Comparison of ENCODE assay signal across 8 mouse cellular contexts in the genomic region with DNA sequence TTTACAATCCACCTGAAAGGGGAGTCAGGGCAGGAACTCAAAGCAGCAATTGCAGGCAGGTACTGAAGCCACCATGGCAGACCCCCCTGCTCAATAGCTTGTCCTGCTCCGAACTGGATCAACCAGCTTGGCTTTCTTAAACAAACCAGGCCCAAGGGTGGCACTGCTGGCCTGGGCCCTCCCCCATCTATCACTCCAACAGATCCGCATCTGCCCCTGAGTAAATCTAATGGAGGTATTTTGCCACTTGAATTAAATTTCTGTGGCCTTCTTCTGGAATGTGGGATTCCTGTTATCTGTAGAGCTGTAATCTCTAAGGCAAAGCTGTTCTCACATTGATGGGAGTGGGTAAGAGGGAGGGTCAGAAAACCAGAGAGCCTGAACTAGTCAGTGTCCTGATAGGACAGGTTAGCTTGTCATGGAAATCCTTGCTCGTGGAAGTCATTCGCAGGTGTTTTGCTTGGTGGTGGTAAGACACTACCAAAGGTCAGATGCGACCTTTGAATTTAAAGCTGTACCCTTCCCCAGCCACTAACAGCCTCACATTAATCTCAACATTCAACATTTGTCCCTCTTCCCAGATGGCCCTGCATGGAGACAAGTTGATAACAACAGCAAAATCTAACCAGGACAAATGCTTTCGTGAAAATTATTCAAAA. TPM values are rescaled to one million over a fixed set of nuclear protein-coding genes. Genes with fewer than 3 reads are reported as not detected.
A peak's percentile ranks its signal among the peaks of the same experiment; 100 is the strongest.
DNase-seq lines count a peak whose midpoint lies in the region; ATAC-seq lines count a peak whose summit lies in the region.

No protein-coding gene starts in this region.

- H3K9ac ChIP-seq in lung, embryonic 15.5 days, result peak overlapping the region; percentile 79
- H3K9ac ChIP-seq in hindbrain, embryonic 13.5 days, result peak overlapping the region; percentile 77

- peak overlapping the region; percentile 66 for H3K4me2 ChIP-seq in lung, embryonic 15.5 days
- peak overlapping the region; percentile 94 for H3K4me2 ChIP-seq in hindbrain, embryonic 13.5 days

- no peak for ATAC-seq in lung, embryonic 15.5 days (ENCODE audit: borderline replicate concordance, extremely low read depth, low FRiP score, low TSS enrichment)
- ATAC-seq in hindbrain, embryonic 13.5 days (ENCODE audit: low FRiP score), result no peak
- ATAC-seq in megakaryocyte-erythroid progenitor cell, adult 5-6 weeks (replicated peaks; ENCODE audit: low FRiP score, low TSS enrichment, poor library complexity, severe bottlenecking), result peak; percentile 10

- H3K4me1 ChIP-seq in lung, embryonic 15.5 days, result peaks cover 6% of the 10 kb centered on the region
- no peaks in the 10 kb centered on the region; the same call in 1 of the 2 replicates for H3K4me1 ChIP-seq in brown adipose tissue, adult 24 weeks (ENCODE audit: control insufficient read depth, insufficient read depth, insufficient read length, low read length)
- peaks cover 12% of the 10 kb centered on the region; the same call in 1 of the 2 replicates for H3K4me1 ChIP-seq in hindbrain, embryonic 13.5 days (replicated peaks)

- H3K36me3 ChIP-seq in lung, embryonic 15.5 days, result no peaks in the 10 kb centered on the region
- no peaks in the 10 kb centered on the region for H3K36me3 ChIP-seq in hindbrain, embryonic 13.5 days

- 22% methylated on average over 6 of the region's 6 CpGs for WGBS in lung, embryonic 15.5 days
- 28% methylated on average over 6 of the region's 6 CpGs for WGBS in hindbrain, embryonic 13.5 days

- no peaks in the 10 kb centered on the region for H3K9me3 ChIP-seq in lung, embryonic 15.5 days
- no peaks in the 10 kb centered on the region for H3K9me3 ChIP-seq in hindbrain, embryonic 13.5 days

- peak overlapping the region; percentile 86 for H3K4me3 ChIP-seq in lung, embryonic 15.5 days
- peak overlapping the region; percentile 79 for H3K4me3 ChIP-seq in brown adipose tissue, adult 24 weeks (ENCODE audit: insufficient read depth, low read depth, low read length)
- H3K4me3 ChIP-seq in hindbrain, embryonic 13.5 days, result peak overlapping the region; percentile 64

- no peaks in the 10 kb centered on the region for H3K27me3 ChIP-seq in lung, embryonic 15.5 days
- H3K27me3 ChIP-seq in hindbrain, embryonic 13.5 days, result no peaks in the 10 kb centered on the region; the same call in 1 of the 2 replicates

- DNase-seq in lung, postnatal 14 days, result no peak
- DNase-seq in adrenal gland, adult 8-10 months, result no peak
- DNase-seq in cerebellum, adult 18-20 months, result no peak
- DNase-seq in left cerebral cortex, adult 11 months (ENCODE audit: low spot score), result no peak

- H3K27ac ChIP-seq in lung, embryonic 15.5 days, result peak overlapping the region; percentile 86
- H3K27ac ChIP-seq in brown adipose tissue, adult 24 weeks (replicated peaks; ENCODE audit: low read depth, low read length), result peak overlapping the region; percentile 13; the same call in 1 of the 2 replicates
- no peak overlapping the region for H3K27ac ChIP-seq in hindbrain, embryonic 13.5 days

RNA-seq across cellular contexts. Expression of a gene that starts 0.5 kb away (rescaled TPM):
- polyA plus RNA-seq in lung, embryonic 15.5 days (2015; fragmentation: Nextera tagmentation; extraction: Ambion mirVana), result 0.28 TPM in 1 of 2 replicates, not detected in the other
- not detected in 2 replicates for polyA plus RNA-seq in brown adipose tissue, adult 24 weeks (2012; ENCODE audit: insufficient read depth, insufficient read length, missing spikeins)
- not detected in 2 replicates for polyA plus RNA-seq in hindbrain, embryonic 13.5 days (2015; fragmentation: Nextera tagmentation; extraction: Ambion mirVana)
- not detected in 2 replicates for total RNA-seq in megakaryocyte-erythroid progenitor cell, adult 5-6 weeks (2014; fragmentation: Nextera tagmentation)
- not detected in 2 replicates for total RNA-seq in megakaryocyte-erythroid progenitor cell, adult 5-6 weeks (2017)
- total RNA-seq in adrenal gland, adult 8-10 months (2022), result not detected

RNA-seq across cellular contexts. Expression of a gene that starts 1.3 kb away (rescaled TPM):
- polyA plus RNA-seq in lung, embryonic 15.5 days (2015; fragmentation: Nextera tagmentation; extraction: Ambion mirVana), result 22.2 and 23.8 TPM in 2 replicates
- 9.0 and 15.0 TPM in 2 replicates for polyA plus RNA-seq in brown adipose tissue, adult 24 weeks (2012; ENCODE audit: insufficient read depth, insufficient read length, missing spikeins)
- 3.9 and 5.0 TPM in 2 replicates for polyA plus RNA-seq in hindbrain, embryonic 13.5 days (2015; fragmentation: Nextera tagmentation; extraction: Ambion mirVana)
- total RNA-seq in megakaryocyte-erythroid progenitor cell, adult 5-6 weeks (2014; fragmentation: Nextera tagmentation), result 18.0 and 24.7 TPM in 2 replicates
- total RNA-seq in megakaryocyte-erythroid progenitor cell, adult 5-6 weeks (2017), result 27.8 and 50.5 TPM in 2 replicates
- total RNA-seq in adrenal gland, adult 8-10 months (2022), result 10 to 100 TPM in 2 of 4 experiments, 1 to 10 TPM in 2; 8.2 to 12.6 (median 10.2) TPM
